Mouse (Mus musculus) stomach, embryonic 15.5 days (tissue): ENCODE results near the gene Pde6d. TPM values are rescaled to one million over a fixed set of nuclear protein-coding genes. Genes with fewer than 3 reads are reported as not detected.
A peak's percentile ranks its signal among the peaks of the same experiment; 100 is the strongest.

ENCODE experiments used
- ATAC-seq: fragments of 200-750 bp; cut with Nextera tagmentation; 2 replicates; pipeline ENCODE4 v1.8.0; 2017; ENCODE audit warnings: low read depth, moderate number of reproducible peaks, moderate TSS enrichment; ENCODE audit not compliant: insufficient read depth, low FRiP score
- H3K27ac ChIP-seq: fragments of 300-500 bp; sonication (generic); 2 replicates; pipeline ENCODE4 v1.5.1; 2015; ENCODE audit warnings: mild to moderate bottlenecking, inconsistent platforms
- H3K27me3 ChIP-seq: fragments of 300-500 bp; sonication (generic); replicated peaks from 2 replicates; pipeline ENCODE4 v1.6.1; 2015; ENCODE audit warnings: inconsistent platforms
- H3K36me3 ChIP-seq: fragments of 300-500 bp; sonication (generic); 2 replicates; pipeline ENCODE4 v1.6.1; 2015; ENCODE audit warnings: inconsistent platforms
- H3K4me1 ChIP-seq: fragments of 300-500 bp; sonication (generic); 2 replicates; pipeline ENCODE4 v1.6.1; 2015; ENCODE audit warnings: inconsistent platforms
- H3K4me2 ChIP-seq: fragments of 300-500 bp; sonication (generic); 2 replicates; pipeline ENCODE4 v1.6.1; 2015; ENCODE audit warnings: mild to moderate bottlenecking, inconsistent platforms
- H3K4me3 ChIP-seq: fragments of 300-500 bp; sonication (generic); replicated peaks from 2 replicates; pipeline ENCODE4 v1.5.1; 2015; ENCODE audit warnings: inconsistent platforms
- H3K9ac ChIP-seq: fragments of 300-500 bp; sonication (generic); 2 replicates; pipeline ENCODE4 v1.6.1; 2015; ENCODE audit warnings: inconsistent platforms
- H3K9me3 ChIP-seq: fragments of 300-500 bp; sonication (generic); 2 replicates; pipeline ENCODE4 v1.6.1; 2016; ENCODE audit warnings: inconsistent platforms
- WGBS: fragments of 180-500 bp; shearing (Covaris S2); methylation state at CpG from one replicate; pipeline ENCODE4 v1.1.7; 2015; 5-methylcytosine and 5-hydroxymethylcytosine counted together
- polyA plus RNA-seq: library from polyadenylated mRNA; unstranded; fragments of >200 nt; fragmentation: Nextera tagmentation; extraction: Ambion mirVana; gene quantifications from 2 replicates; pipeline ENCODE4 v1.2.1, GENCODE M21; 2015

The Pde6d gene
- polyA plus RNA-seq, 1 experiment from 2014 or later, result 53.7 TPM

GRCm38 (mm10) chr1:86497986-86498385 is 84.4 kb downstream of the Pde6d start:
- peaks cover 40% of the 10 kb centered on the region for H3K4me1 ChIP-seq
- no peaks in the 10 kb centered on the region for H3K27me3 ChIP-seq
- H3K4me2 ChIP-seq, result no peak overlapping the region
- H3K36me3 ChIP-seq, result no peaks in the 10 kb centered on the region
- no peak overlapping the region for H3K9ac ChIP-seq
- H3K9me3 ChIP-seq, result no peaks in the 10 kb centered on the region
- WGBS, result 33% methylated on average over 3 of the region's 3 CpGs
- H3K4me3 ChIP-seq, result no peak overlapping the region
- H3K27ac ChIP-seq, result peak overlapping the region; percentile 87
- ATAC-seq, result peak; percentile 63

- WGBS, result 56% methylated on average over 5 of the region's 5 CpGs
- Histone ChIP-seq H3K4me2 (no peak overlapping the region), H3K27me3 (no peaks in the 10 kb centered on the region), H3K27ac (peak overlapping the region; percentile 87), H3K9ac (no peak overlapping the region), H3K4me3 (no peak overlapping the region), H3K9me3 (no peaks in the 10 kb centered on the region), H3K4me1 (peaks cover 40% of the 10 kb centered on the region), H3K36me3 (no peaks in the 10 kb centered on the region)
- no peak for ATAC-seq
These were observed 85.1 kb downstream of the Pde6d start for GRCm38 (mm10) chr1:86497361-86497760.

- no peak for ATAC-seq
- H3K27ac ChIP-seq, result no peak overlapping the region
- no peaks in the 10 kb centered on the region for H3K9me3 ChIP-seq
- H3K4me1 ChIP-seq, result peaks cover 41% of the 10 kb centered on the region
- no peak overlapping the region for H3K9ac ChIP-seq
- no peaks in the 10 kb centered on the region for H3K36me3 ChIP-seq
- H3K27me3 ChIP-seq, result no peaks in the 10 kb centered on the region
- 85% methylated on average over 4 of the region's 4 CpGs for WGBS
- H3K4me2 ChIP-seq, result no peak overlapping the region
- no peak overlapping the region for H3K4me3 ChIP-seq
These were observed 86.1 kb downstream of the Pde6d start for GRCm38 (mm10) chr1:86496340-86496739.

GRCm38 (mm10) chr1:86493783-86494182 is 88.6 kb downstream of the Pde6d start:
- Histone ChIP-seq H3K27ac (no peak overlapping the region; the same call in 1 of the 2 replicates), H3K9me3 (no peaks in the 10 kb centered on the region), H3K4me1 (peaks cover 40% of the 10 kb centered on the region), H3K9ac (no peak overlapping the region), H3K36me3 (no peaks in the 10 kb centered on the region), H3K4me3 (no peak overlapping the region), H3K4me2 (no peak overlapping the region), H3K27me3 (no peaks in the 10 kb centered on the region)
- no peak for ATAC-seq
- WGBS, result 81% methylated on average over 3 of the region's 3 CpGs

Other genes starting within 250 kb of the Pde6d start
- 368 and 423 TPM in 2 replicates for gene Ncl, start 223.2 kb downstream of the Pde6d start, polyA plus RNA-seq
- gene Nmur1, start 156.4 kb downstream of the Pde6d start, polyA plus RNA-seq, result not detected in 2 replicates
- gene Tex44, start 156.3 kb downstream of the Pde6d start, polyA plus RNA-seq, result not detected in 2 replicates
- 2,449 and 2,521 TPM in 2 replicates for gene Ptma, start 55.9 kb downstream of the Pde6d start, polyA plus RNA-seq
- gene Cops7b, start 275 bp upstream of the Pde6d start, polyA plus RNA-seq, result 31.7 and 33.8 TPM in 2 replicates
- gene Nppc, start 87.9 kb upstream of the Pde6d start, polyA plus RNA-seq, result 2.5 and 3.0 TPM in 2 replicates
- 18.9 and 22.7 TPM in 2 replicates for gene Dis3l2, start 121.2 kb upstream of the Pde6d start, polyA plus RNA-seq